ENCODE assay signal across 9 mouse cellular contexts in the genomic region with DNA sequence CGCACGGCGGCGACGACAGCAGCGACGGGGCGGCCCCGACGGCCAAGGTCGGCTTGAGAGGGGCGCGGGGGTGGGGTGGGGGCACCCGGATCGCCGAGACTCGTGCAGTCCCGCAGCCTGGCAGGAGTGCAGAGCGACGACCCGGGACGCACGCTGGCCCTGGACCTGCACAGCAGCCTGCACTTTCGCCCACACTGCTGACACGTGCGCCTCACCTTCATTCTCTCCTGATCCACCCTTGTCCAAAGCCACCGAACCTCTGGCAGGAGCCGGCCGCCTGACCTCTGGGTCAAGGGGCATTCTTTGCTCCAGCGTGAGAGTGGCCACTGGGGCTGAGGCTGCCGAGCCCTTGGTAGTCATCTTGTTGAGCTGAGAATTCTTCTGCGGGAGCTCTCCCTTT. TPM values are rescaled to one million over a fixed set of nuclear protein-coding genes. Genes with fewer than 3 reads are reported as not detected.
DNase-seq lines count a peak whose midpoint lies in the region; ATAC-seq lines count a peak whose summit lies in the region.
"Had no signal": no experiment of that assay in that cellular context is flagged by ENCODE, and none has a peak within 500 bp of the region (broad histone marks: within the 10 kb centered on the region; RNA-seq: fewer than 3 reads in every experiment).

No protein-coding gene starts in this region.

- H3K9ac ChIP-seq in heart, embryonic 15.5 days: peak overlapping the region; percentile 62; the same call in 1 of the 2 replicates
- H3K9ac ChIP-seq in forebrain, embryonic 11.5 days (ENCODE audit: low read length): peak overlapping the region; percentile 86
- H3K9ac ChIP-seq in kidney, embryonic 16.5 days (replicated peaks; ENCODE audit: low read length): peak overlapping the region; percentile 76
- no peak overlapping the region for H3K9ac ChIP-seq in midbrain, embryonic 16.5 days (ENCODE audit: low read depth, low read length)

- peak overlapping the region; percentile 96 for H3K4me2 ChIP-seq in heart, embryonic 15.5 days
- peak overlapping the region; percentile 97 for H3K4me2 ChIP-seq in forebrain, embryonic 11.5 days (ENCODE audit: low read depth, low read length, severe bottlenecking)
- peak overlapping the region; percentile 80 for H3K4me2 ChIP-seq in kidney, embryonic 16.5 days (replicated peaks; ENCODE audit: low read depth, low read length)
- H3K4me2 ChIP-seq in midbrain, embryonic 16.5 days (ENCODE audit: low read length): peak overlapping the region; percentile 93

- H3K9me3 ChIP-seq in heart, embryonic 15.5 days (replicated peaks): no peaks in the 10 kb centered on the region
- no peaks in the 10 kb centered on the region for H3K9me3 ChIP-seq in forebrain, embryonic 11.5 days (ENCODE audit: control insufficient read depth, low read length)
- H3K9me3 ChIP-seq in kidney, embryonic 16.5 days (ENCODE audit: low read length): no peaks in the 10 kb centered on the region
- no peaks in the 10 kb centered on the region for H3K9me3 ChIP-seq in midbrain, embryonic 16.5 days (replicated peaks; ENCODE audit: control insufficient read depth, low read length, poor library complexity, severe bottlenecking)

- H3K4me3 ChIP-seq in heart, embryonic 15.5 days: peak overlapping the region; percentile 78
- H3K4me3 ChIP-seq in forebrain, embryonic 11.5 days (ENCODE audit: low read depth, low read length): peak overlapping the region; percentile 62
- peak overlapping the region; percentile 77 for H3K4me3 ChIP-seq in kidney, embryonic 16.5 days (ENCODE audit: low read length)
- peak overlapping the region; percentile 51 for H3K4me3 ChIP-seq in midbrain, embryonic 16.5 days (ENCODE audit: low read depth, low read length)

- peaks cover 11% of the 10 kb centered on the region for H3K4me1 ChIP-seq in heart, embryonic 15.5 days (replicated peaks)
- H3K4me1 ChIP-seq in forebrain, embryonic 11.5 days (replicated peaks; ENCODE audit: control insufficient read depth, insufficient read depth, low read length): peaks cover 5% of the 10 kb centered on the region; the same call in 1 of the 2 replicates
- peaks cover 21% of the 10 kb centered on the region for H3K4me1 ChIP-seq in kidney, embryonic 16.5 days (ENCODE audit: insufficient read depth, low read length)
- H3K4me1 ChIP-seq in midbrain, embryonic 16.5 days (ENCODE audit: control insufficient read depth, insufficient read depth, low read length): 0 out of 2 replicates have a peak, but pooled peaks cover 4% of the 10 kb centered on the region

- no peaks in the 10 kb centered on the region for H3K36me3 ChIP-seq in heart, embryonic 15.5 days
- H3K36me3 ChIP-seq in forebrain, embryonic 11.5 days (ENCODE audit: control insufficient read depth, insufficient read depth, low read length): no peaks in the 10 kb centered on the region
- no peaks in the 10 kb centered on the region for H3K36me3 ChIP-seq in kidney, embryonic 16.5 days (ENCODE audit: insufficient read depth, low read length)
- no peaks in the 10 kb centered on the region for H3K36me3 ChIP-seq in midbrain, embryonic 16.5 days (ENCODE audit: control insufficient read depth, insufficient read depth, low read length)

- H3K27me3 ChIP-seq in heart, embryonic 15.5 days: peaks cover 77% of the 10 kb centered on the region
- H3K27me3 ChIP-seq in forebrain, embryonic 11.5 days (ENCODE audit: control insufficient read depth, insufficient read depth, low read length): peaks cover 22% of the 10 kb centered on the region
- peaks cover 37% of the 10 kb centered on the region for H3K27me3 ChIP-seq in kidney, embryonic 16.5 days (ENCODE audit: insufficient read depth, low read length)
- peaks cover 28% of the 10 kb centered on the region for H3K27me3 ChIP-seq in midbrain, embryonic 16.5 days (ENCODE audit: control insufficient read depth, insufficient read depth, low read depth, low read length)

- no peak overlapping the region for H3K27ac ChIP-seq in heart, embryonic 15.5 days
- H3K27ac ChIP-seq in forebrain, embryonic 11.5 days (ENCODE audit: low read depth, low read length): no peak overlapping the region
- H3K27ac ChIP-seq in kidney, embryonic 16.5 days (ENCODE audit: low read length): peak overlapping the region; percentile 78
- H3K27ac ChIP-seq in midbrain, embryonic 16.5 days (ENCODE audit: low read length): no peak overlapping the region

- WGBS in heart, embryonic 15.5 days: 13% methylated on average over 23 of the region's 32 CpGs
- 11% methylated on average over 32 of the region's 32 CpGs for WGBS in forebrain, embryonic 11.5 days
- 9% methylated on average over 28 of the region's 32 CpGs for whole genome bisulfite sequencing in kidney, embryonic 16.5 days
- 12% methylated on average over 32 of the region's 32 CpGs for WGBS in midbrain, embryonic 16.5 days

- ATAC-seq in heart, embryonic 15.5 days (replicated peaks; ENCODE audit: insufficient number of reproducible peaks, insufficient read depth, low FRiP score, low read depth): no peak
- ATAC-seq in forebrain, embryonic 11.5 days (replicated peaks; ENCODE audit: low FRiP score): peak; percentile 16; the same call in 1 of the 2 replicates
- peak; percentile 55 for ATAC-seq in kidney, embryonic 16.5 days (ENCODE audit: low FRiP score, low TSS enrichment)
- no peak for ATAC-seq in midbrain, embryonic 16.5 days

- no peak for DNase-seq in heart, adult 9 months (ENCODE audit: low spot score in 2 of 2)
- no peak for DNase-seq in forebrain, embryonic 11.5 days (ENCODE audit: low spot score)
- no peak for DNase-seq in ovary, postnatal 36 days (ENCODE audit: low spot score)
- no peak for DNase-seq in gastrocnemius, postnatal 10 days
- no peak for DNase-seq in c-Kit-positive CD71-positive TER-119-positive erythroid progenitor cells, embryonic 14.5 days (ENCODE audit: low spot score)
- DNase-seq: cerebellum, adult 2 months had no signal

RNA-seq across cellular contexts. Expression of a gene that starts 15.1 kb away (rescaled TPM):
- 2.4 and 3.1 TPM in 2 replicates for polyA plus RNA-seq in heart, embryonic 15.5 days (2015; fragmentation: Nextera tagmentation; extraction: Ambion mirVana)
- 6.4 and 7.1 TPM in 2 replicates for polyA plus RNA-seq in forebrain, embryonic 11.5 days (2014; fragmentation: Nextera tagmentation; extraction: Ambion mirVana)
- 3.8 and 4.4 TPM in 2 replicates for polyA plus RNA-seq in kidney, embryonic 16.5 days (2015; fragmentation: Nextera tagmentation; extraction: Ambion mirVana)
- polyA plus RNA-seq in midbrain, embryonic 16.5 days (2015; fragmentation: Nextera tagmentation; extraction: Ambion mirVana): 4.7 and 6.2 TPM in 2 replicates
- 10 to 100 TPM; 10.3 to 12.4 TPM for total RNA-seq in gastrocnemius, postnatal 10 days (2021)

RNA-seq across cellular contexts. Expression of a gene that starts 24.5 kb away (rescaled TPM):
- polyA plus RNA-seq in heart, embryonic 15.5 days (2015; fragmentation: Nextera tagmentation; extraction: Ambion mirVana): 0.34 and 0.45 TPM in 2 replicates
- polyA plus RNA-seq in forebrain, embryonic 11.5 days (2014; fragmentation: Nextera tagmentation; extraction: Ambion mirVana): 0.29 and 1.1 TPM in 2 replicates
- polyA plus RNA-seq in kidney, embryonic 16.5 days (2015; fragmentation: Nextera tagmentation; extraction: Ambion mirVana): 3.7 TPM in 2 replicates
- polyA plus RNA-seq in midbrain, embryonic 16.5 days (2015; fragmentation: Nextera tagmentation; extraction: Ambion mirVana): 0.66 and 0.74 TPM in 2 replicates
- under 1 TPM in 1 of 2 experiments, not detected in 1; 0.38 TPM for total RNA-seq in gastrocnemius, postnatal 10 days (2021)

Comparison
In these comparisons a context has a peak if more than half of its experiments do, and no peak if none do; other contexts are left out.
1. ATAC-seq: peak in forebrain, embryonic 11.5 days (single experiment) and kidney, embryonic 16.5 days (single experiment); none in heart, embryonic 15.5 days (single experiment) and midbrain, embryonic 16.5 days (single experiment).
2. Peak in every context shown above with its lines, with median percentiles within 50 percentile points of each other: H3K4me2 ChIP-seq and H3K4me3 ChIP-seq.